Mouse (Mus musculus): Measurements from ENCODE around the gene Nipsnap1. TPM values are rescaled to one million over a fixed set of nuclear protein-coding genes. Genes with fewer than 3 reads are reported as not detected.
A peak's percentile ranks its signal among the peaks of the same experiment; 100 is the strongest.

Nipsnap1 gene
- total and polyA plus RNA-seq, 2 experiments = 226 to 294 TPM

GRCm38 (mm10) chr11:4858416-4858815 is 15.3 kb upstream of the Nipsnap1 start:
- no peaks in the 10 kb centered on the region for H3K79me2 ChIP-seq (ENCODE audit: control insufficient read depth, insufficient read depth, low read length)
- 60% methylated on average over 2 of the region's 2 CpGs for WGBS
- H3K27me3 ChIP-seq (ENCODE audit: control insufficient read depth, insufficient read depth, low read length) = no peaks in the 10 kb centered on the region
- no peaks in the 10 kb centered on the region for H3K36me3 ChIP-seq (ENCODE audit: control insufficient read depth, insufficient read depth, low read length)
- H3K27ac ChIP-seq (replicated peaks; ENCODE audit: insufficient read depth, low read depth, low read length) = no peak overlapping the region
- no peak overlapping the region for H3K9ac ChIP-seq (ENCODE audit: low read depth, low read length)
- H3K4me3 ChIP-seq (ENCODE audit: insufficient read depth, low read depth, low read length) = no peak overlapping the region
- no peak for TF ChIP-seq POLR2A (IDR thresholded peaks at IDR 0.05; ENCODE audit: extremely low read depth, insufficient read depth, low read length)
- no peak for TF ChIP-seq CTCF (IDR thresholded peaks at IDR 0.05; ENCODE audit: low read depth, low read length)
- no peak for DNase-seq (ENCODE audit: extremely low read depth, low read depth, low spot score)
- H3K4me1 ChIP-seq (ENCODE audit: control insufficient read depth, insufficient read depth, low read length) = no peaks in the 10 kb centered on the region

DNA sequence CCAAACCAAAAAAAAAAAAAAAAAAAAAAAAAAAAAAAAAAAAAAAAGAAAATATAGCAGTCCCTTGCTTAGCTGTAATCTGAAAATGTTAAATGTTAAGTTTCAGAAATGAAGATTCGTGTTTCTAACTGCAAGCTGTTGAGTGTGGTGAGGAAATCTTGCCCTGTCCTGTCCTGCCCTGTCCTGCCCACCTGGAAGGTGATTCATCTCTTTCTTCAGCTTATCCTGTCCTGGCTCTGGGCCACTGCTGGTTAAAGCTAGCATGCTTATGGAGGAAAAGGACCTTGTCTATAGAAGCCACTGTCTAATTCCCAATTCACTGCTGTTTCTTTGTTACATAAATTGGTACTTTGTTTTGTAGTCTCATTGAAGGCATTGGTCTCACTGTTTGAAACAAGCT is 12.8 kb upstream of the Nipsnap1 start:
- H3K27ac ChIP-seq (replicated peaks; ENCODE audit: insufficient read depth, low read depth, low read length) = no peak overlapping the region
- no peaks in the 10 kb centered on the region for H3K36me3 ChIP-seq (ENCODE audit: control insufficient read depth, insufficient read depth, low read length)
- no peaks in the 10 kb centered on the region for H3K27me3 ChIP-seq (ENCODE audit: control insufficient read depth, insufficient read depth, low read length)
- no peak overlapping the region for H3K9ac ChIP-seq (ENCODE audit: low read depth, low read length)
- H3K4me1 ChIP-seq (ENCODE audit: control insufficient read depth, insufficient read depth, low read length) = no peaks in the 10 kb centered on the region
- no peak for TF ChIP-seq POLR2A (IDR thresholded peaks at IDR 0.05; ENCODE audit: extremely low read depth, insufficient read depth, low read length)
- DNase-seq (ENCODE audit: extremely low read depth, low read depth, low spot score) = no peak
- 65% methylated on average over 1 of the region's 1 CpGs for WGBS
- H3K4me3 ChIP-seq (ENCODE audit: insufficient read depth, low read depth, low read length) = no peak overlapping the region
- no peaks in the 10 kb centered on the region for H3K79me2 ChIP-seq (ENCODE audit: control insufficient read depth, insufficient read depth, low read length)

- DNase-seq (ENCODE audit: extremely low read depth, low read depth, low spot score) = no peak
- Histone ChIP-seq H3K4me1 (ENCODE audit: control insufficient read depth, insufficient read depth, low read length) (no peaks in the 10 kb centered on the region), H3K27ac (replicated peaks; ENCODE audit: insufficient read depth, low read depth, low read length) (no peak overlapping the region), H3K27me3 (ENCODE audit: control insufficient read depth, insufficient read depth, low read length) (no peaks in the 10 kb centered on the region), H3K4me3 (ENCODE audit: insufficient read depth, low read depth, low read length) (no peak overlapping the region), H3K9ac (ENCODE audit: low read depth, low read length) (no peak overlapping the region), H3K79me2 (ENCODE audit: control insufficient read depth, insufficient read depth, low read length) (no peaks in the 10 kb centered on the region), H3K36me3 (ENCODE audit: control insufficient read depth, insufficient read depth, low read length) (no peaks in the 10 kb centered on the region)
- TF ChIP-seq POLR2A (IDR thresholded peaks at IDR 0.05; ENCODE audit: extremely low read depth, insufficient read depth, low read length) = no peak
- no peak for TF ChIP-seq CTCF (IDR thresholded peaks at IDR 0.05; ENCODE audit: low read depth, low read length)
- 50% methylated on average over 11 of the region's 11 CpGs for WGBS
Observed at GRCm38 (mm10) chr11:4861816-4862604, 11.7 kb upstream of the Nipsnap1 start.

DNA sequence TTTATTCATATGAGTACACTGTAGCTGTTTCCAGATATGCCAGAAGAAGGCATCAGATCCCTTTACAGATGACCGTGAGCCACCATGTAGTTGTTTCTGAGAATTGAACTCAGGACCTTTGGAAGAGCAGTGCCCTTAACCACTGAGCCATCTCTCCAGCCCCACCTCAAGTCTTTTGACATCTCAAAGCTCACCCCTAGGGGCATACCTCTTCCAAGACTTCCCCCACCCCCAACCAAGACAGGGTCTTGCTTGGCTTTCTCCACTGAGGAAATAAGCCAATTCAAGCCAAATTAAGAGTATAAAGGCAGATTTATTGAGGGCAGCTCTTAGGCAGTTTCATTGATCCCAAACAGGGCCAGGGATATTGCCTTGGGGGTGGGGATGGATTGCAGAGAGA is 11.0 kb upstream of the Nipsnap1 start:
- no peaks in the 10 kb centered on the region for H3K4me1 ChIP-seq (ENCODE audit: control insufficient read depth, insufficient read depth, low read length)
- no peaks in the 10 kb centered on the region for H3K79me2 ChIP-seq (ENCODE audit: control insufficient read depth, insufficient read depth, low read length)
- H3K27me3 ChIP-seq (ENCODE audit: control insufficient read depth, insufficient read depth, low read length) = no peaks in the 10 kb centered on the region
- DNase-seq (ENCODE audit: extremely low read depth, low read depth, low spot score) = no peak
- WGBS = 98% methylated on average over 1 of the region's 1 CpGs
- no peak overlapping the region for H3K9ac ChIP-seq (ENCODE audit: low read depth, low read length)
- H3K27ac ChIP-seq (replicated peaks; ENCODE audit: insufficient read depth, low read depth, low read length) = no peak overlapping the region
- H3K36me3 ChIP-seq (ENCODE audit: control insufficient read depth, insufficient read depth, low read length) = no peaks in the 10 kb centered on the region
- no peak overlapping the region for H3K4me3 ChIP-seq (ENCODE audit: insufficient read depth, low read depth, low read length)
- no peak for TF ChIP-seq POLR2A (IDR thresholded peaks at IDR 0.05; ENCODE audit: extremely low read depth, insufficient read depth, low read length)

DNA sequence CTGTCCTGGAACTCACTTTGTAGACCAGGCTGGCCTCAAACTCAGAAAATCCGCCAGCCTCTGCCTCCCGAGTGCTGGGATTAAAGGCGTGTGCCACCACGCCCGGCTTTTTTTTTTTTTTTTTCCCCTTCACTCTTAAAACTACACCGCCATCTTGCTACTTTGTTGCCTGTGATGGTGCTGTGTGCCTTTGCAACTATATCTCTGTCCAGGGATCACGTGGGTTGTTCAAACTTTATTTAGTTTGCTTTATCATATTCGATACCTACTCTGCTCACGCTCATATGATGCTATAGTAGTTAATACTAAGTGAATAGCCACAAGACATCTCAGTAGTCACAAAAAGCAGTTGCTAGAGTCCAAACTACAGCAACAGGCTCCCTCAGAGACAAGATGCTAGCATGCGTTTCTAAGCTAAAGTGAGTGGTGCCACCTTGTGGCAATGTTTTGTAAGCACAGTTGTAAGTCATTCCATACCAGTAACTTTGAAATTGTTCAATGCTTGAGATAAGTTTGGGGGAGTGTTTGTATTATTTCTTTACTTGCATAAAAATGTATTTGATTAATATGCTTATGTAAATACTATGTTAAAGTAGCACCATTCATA is 8.0 kb upstream of the Nipsnap1 start:
- Histone ChIP-seq H3K4me1 (ENCODE audit: control insufficient read depth, insufficient read depth, low read length) (no peaks in the 10 kb centered on the region), H3K27ac (replicated peaks; ENCODE audit: insufficient read depth, low read depth, low read length) (no peak overlapping the region), H3K36me3 (ENCODE audit: control insufficient read depth, insufficient read depth, low read length) (no peaks in the 10 kb centered on the region), H3K9ac (ENCODE audit: low read depth, low read length) (no peak overlapping the region), H3K27me3 (ENCODE audit: control insufficient read depth, insufficient read depth, low read length) (no peaks in the 10 kb centered on the region), H3K4me3 (ENCODE audit: insufficient read depth, low read depth, low read length) (no peak overlapping the region), H3K79me2 (ENCODE audit: control insufficient read depth, insufficient read depth, low read length) (no peaks in the 10 kb centered on the region)
- TF ChIP-seq POLR2A (IDR thresholded peaks at IDR 0.05; ENCODE audit: extremely low read depth, insufficient read depth, low read length) = no peak
- peak; percentile 45 for TF ChIP-seq CTCF (IDR thresholded peaks at IDR 0.05; ENCODE audit: low read depth, low read length)
- peak; percentile 61 for DNase-seq (ENCODE audit: extremely low read depth, low read depth, low spot score)
- WGBS = 39% methylated on average over 10 of the region's 10 CpGs

GRCm38 (mm10) chr11:4874551-4874950 is 800 bp downstream of the Nipsnap1 start:
- Histone ChIP-seq H3K9ac (ENCODE audit: low read depth, low read length) (peak overlapping the region; percentile 74), H3K4me1 (ENCODE audit: control insufficient read depth, insufficient read depth, low read length) (peaks cover 4% of the 10 kb centered on the region; the same call in 1 of the 2 replicates), H3K4me3 (ENCODE audit: insufficient read depth, low read depth, low read length) (peak overlapping the region; percentile 84), H3K79me2 (ENCODE audit: control insufficient read depth, insufficient read depth, low read length) (peaks cover 14% of the 10 kb centered on the region; the same call in 1 of the 2 replicates), H3K27me3 (ENCODE audit: control insufficient read depth, insufficient read depth, low read length) (no peaks in the 10 kb centered on the region), H3K27ac (replicated peaks; ENCODE audit: insufficient read depth, low read depth, low read length) (peak overlapping the region; percentile 92), H3K36me3 (ENCODE audit: control insufficient read depth, insufficient read depth, low read length) (no peaks in the 10 kb centered on the region)
- no peak for TF ChIP-seq CTCF (IDR thresholded peaks at IDR 0.05; ENCODE audit: low read depth, low read length)
- peak; percentile 73; the same call in 1 of the 2 replicates for TF ChIP-seq POLR2A (IDR thresholded peaks at IDR 0.05; ENCODE audit: extremely low read depth, insufficient read depth, low read length)
- peak; percentile 97 for DNase-seq (ENCODE audit: extremely low read depth, low read depth, low spot score)
- 4% methylated on average over 10 of the region's 10 CpGs for WGBS

Measured in liver, adult 2 months (tissue).